Mouse (Mus musculus) limb, embryonic 14.5 days (tissue): ENCODE measurements around the gene Tmem207. TPM values are rescaled to one million over a fixed set of nuclear protein-coding genes. Genes with fewer than 3 reads are reported as not detected.

Source experiments
- ATAC-seq: fragments of 200-750 bp; cut with Nextera tagmentation; 2 replicates; pipeline ENCODE4 v1.8.0; 2017; ENCODE audit warnings: low read depth, moderate number of reproducible peaks, moderate TSS enrichment; ENCODE audit not compliant: low FRiP score
- DNase-seq: peaks from one replicate; pipeline ENCODE4 v3.0.0-alpha.2; 2015; ENCODE audit warnings: low spot score
- H3K27ac ChIP-seq: fragments of 300-500 bp; sonication (generic); replicated peaks from 2 replicates; pipeline ENCODE4 v1.5.1; 2014; ENCODE audit warnings: low read depth, mild to moderate bottlenecking, low read length, moderate library complexity, mixed read lengths
- H3K27me3 ChIP-seq: fragments of 300-500 bp; sonication (generic); 2 replicates; pipeline ENCODE4 v1.6.1; 2014; ENCODE audit warnings: low read length, mixed read lengths; ENCODE audit not compliant: control insufficient read depth, insufficient read depth
- H3K36me3 ChIP-seq: fragments of 300-500 bp; sonication (generic); 2 replicates; pipeline ENCODE4 v1.6.1; 2014; ENCODE audit warnings: mild to moderate bottlenecking, low read length, moderate library complexity, mixed read lengths; ENCODE audit not compliant: control insufficient read depth, insufficient read depth
- H3K4me1 ChIP-seq: fragments of 300-500 bp; sonication (generic); 2 replicates; pipeline ENCODE4 v1.6.1; 2014; ENCODE audit warnings: antibody characterized with exemption, low read length, mixed read lengths; ENCODE audit not compliant: control insufficient read depth, insufficient read depth
- H3K4me2 ChIP-seq: fragments of 300-500 bp; sonication (generic); replicated peaks from 2 replicates; pipeline ENCODE4 v1.6.1; 2014; ENCODE audit warnings: low read depth, mild to moderate bottlenecking, low read length, moderate library complexity; ENCODE audit not compliant: severe bottlenecking
- H3K4me3 ChIP-seq: fragments of 300-500 bp; sonication (generic); replicated peaks from 2 replicates; pipeline ENCODE4 v1.5.1; 2014; ENCODE audit warnings: low read length
- H3K9ac ChIP-seq: fragments of 300-500 bp; sonication (generic); 2 replicates; pipeline ENCODE4 v1.6.1; 2014; ENCODE audit warnings: mild to moderate bottlenecking, low read depth, low read length, moderate library complexity; ENCODE audit not compliant: severe bottlenecking
- H3K9me3 ChIP-seq: fragments of 300-500 bp; sonication (generic); 2 replicates; pipeline ENCODE4 v1.6.1; 2016; ENCODE audit warnings: low read length; ENCODE audit not compliant: control insufficient read depth
- POLR2A ChIP-seq: fragments of 200-500 bp; IDR thresholded peaks from 2 replicates; pipeline ENCODE4 v1.8.0; 2012; ENCODE audit warnings: inconsistent platforms, mild to moderate bottlenecking, moderate library complexity, borderline replicate concordance; ENCODE audit not compliant: insufficient read depth, insufficient read length; ENCODE audit errors: extremely low read depth
- WGBS: fragments of 180-500 bp; shearing (Covaris S2); extraction: QIAGEN DNeasy Blood & Tissue Kit; methylation state at CpG from one replicate; pipeline ENCODE4 v1.1.7; 2014; 5-methylcytosine and 5-hydroxymethylcytosine counted together
- polyA plus RNA-seq, 2 experiments: library from polyadenylated mRNA; depleted of rRNA in 1 of 2; stranded (reverse) in 1 of 2; unstranded in 1 of 2; fragments of >200 nt; fragmentation: Nextera tagmentation in 1 of 2; extraction: Ambion mirVana in 1 of 2; gene quantifications; 2 replicates each; pipeline versions ENCODE4 v1.2.1 to v1.2.3; 2012 to 2014

The Tmem207 gene
- polyA plus RNA-seq, 2 experiments = not detected

GRCm38 (mm10) chr16:26561743-26562142, 35.2 kb upstream of the Tmem207 start:
- Histone ChIP-seq H3K4me1 (no peaks in the 10 kb centered on the region), H3K4me3 (no peak overlapping the region), H3K27ac (no peak overlapping the region), H3K36me3 (no peaks in the 10 kb centered on the region), H3K9ac (no peak overlapping the region), H3K27me3 (no peaks in the 10 kb centered on the region), H3K9me3 (no peaks in the 10 kb centered on the region), H3K4me2 (no peak overlapping the region)
- 60% methylated on average over 2 of the region's 2 CpGs for WGBS
- no peak for ATAC-seq
- no peak for TF ChIP-seq POLR2A
- no peak for DNase-seq

GRCm38 (mm10) chr16:26558797-26559196, 32.2 kb upstream of the Tmem207 start:
- Histone ChIP-seq H3K9me3 (no peaks in the 10 kb centered on the region), H3K36me3 (no peaks in the 10 kb centered on the region), H3K9ac (no peak overlapping the region), H3K27ac (no peak overlapping the region), H3K4me3 (no peak overlapping the region), H3K27me3 (no peaks in the 10 kb centered on the region), H3K4me1 (no peaks in the 10 kb centered on the region), H3K4me2 (no peak overlapping the region)
- 95% methylated on average over 1 of the region's 1 CpGs for WGBS
- ATAC-seq = no peak
- no peak for TF ChIP-seq POLR2A
- DNase-seq = no peak

- Histone ChIP-seq H3K9me3 (no peaks in the 10 kb centered on the region), H3K9ac (no peak overlapping the region), H3K4me1 (no peaks in the 10 kb centered on the region), H3K4me2 (no peak overlapping the region), H3K36me3 (no peaks in the 10 kb centered on the region), H3K27me3 (no peaks in the 10 kb centered on the region), H3K4me3 (no peak overlapping the region), H3K27ac (no peak overlapping the region)
- WGBS = 39% methylated on average over 3 of the region's 3 CpGs
- no peak for DNase-seq
- ATAC-seq = no peak
- no peak for TF ChIP-seq POLR2A
These were observed 25.7 kb upstream of the Tmem207 start for GRCm38 (mm10) chr16:26552234-26552633.

- H3K27me3 ChIP-seq = no peaks in the 10 kb centered on the region
- 93% methylated on average over 2 of the region's 2 CpGs for WGBS
- H3K4me1 ChIP-seq = no peaks in the 10 kb centered on the region
- no peaks in the 10 kb centered on the region for H3K9me3 ChIP-seq
- no peak overlapping the region for H3K4me2 ChIP-seq
- no peak for DNase-seq
- no peak overlapping the region for H3K27ac ChIP-seq
- H3K9ac ChIP-seq = no peak overlapping the region
- H3K36me3 ChIP-seq = no peaks in the 10 kb centered on the region
- no peak overlapping the region for H3K4me3 ChIP-seq
- ATAC-seq = no peak
- no peak for TF ChIP-seq POLR2A
These were observed 22.7 kb upstream of the Tmem207 start for GRCm38 (mm10) chr16:26549221-26549620.

GRCm38 (mm10) chr16:26546879-26547206, 20.3 kb upstream of the Tmem207 start:
- no peaks in the 10 kb centered on the region for H3K27me3 ChIP-seq
- no peak for ATAC-seq
- no peaks in the 10 kb centered on the region for H3K4me1 ChIP-seq
- no peaks in the 10 kb centered on the region for H3K9me3 ChIP-seq
- WGBS = 48% methylated on average over 1 of the region's 1 CpGs
- no peak overlapping the region for H3K9ac ChIP-seq
- H3K4me2 ChIP-seq = no peak overlapping the region
- no peak for TF ChIP-seq POLR2A
- DNase-seq = no peak
- no peak overlapping the region for H3K27ac ChIP-seq
- H3K36me3 ChIP-seq = no peaks in the 10 kb centered on the region
- H3K4me3 ChIP-seq = no peak overlapping the region
